Mouse (Mus musculus) stomach, embryonic 14.5 days (tissue): Measurements from ENCODE around the gene Dtnb. TPM values are rescaled to one million over a fixed set of nuclear protein-coding genes. Genes with fewer than 3 reads are reported as not detected.

Experiments
- ATAC-seq: fragments of 200-750 bp; cut with Nextera tagmentation; 2 replicates; pipeline ENCODE4 v1.8.0; 2017; ENCODE audit warnings: low read depth, moderate TSS enrichment; ENCODE audit not compliant: insufficient number of reproducible peaks, insufficient read depth, low FRiP score
- H3K27ac ChIP-seq: fragments of 300-500 bp; sonication (generic); 2 replicates; pipeline ENCODE4 v1.5.1; 2014; ENCODE audit warnings: mild to moderate bottlenecking, low read length, moderate library complexity, mixed read lengths
- H3K27me3 ChIP-seq: fragments of 300-500 bp; sonication (generic); 2 replicates; pipeline ENCODE4 v1.6.1; 2014; ENCODE audit warnings: low read length, control low read depth, mixed read lengths; ENCODE audit not compliant: control insufficient read depth, insufficient read depth
- H3K36me3 ChIP-seq: fragments of 300-500 bp; sonication (generic); 2 replicates; pipeline ENCODE4 v1.6.1; 2014; ENCODE audit warnings: mild to moderate bottlenecking, control low read depth, low read length, moderate library complexity, mixed read lengths; ENCODE audit not compliant: control insufficient read depth, insufficient read depth
- H3K4me1 ChIP-seq: fragments of 300-500 bp; sonication (generic); 2 replicates; pipeline ENCODE4 v1.6.1; 2014; ENCODE audit warnings: low read length, control low read depth, mixed read lengths; ENCODE audit not compliant: control insufficient read depth, insufficient read depth
- H3K4me2 ChIP-seq: fragments of 300-500 bp; sonication (generic); replicated peaks from 2 replicates; pipeline ENCODE4 v1.6.1; 2014; ENCODE audit warnings: low read depth, low read length, control low read depth
- H3K4me3 ChIP-seq: fragments of 300-500 bp; sonication (generic); 2 replicates; pipeline ENCODE4 v1.5.1; 2014; ENCODE audit warnings: low read depth, low read length, control low read depth
- H3K9ac ChIP-seq: fragments of 300-500 bp; sonication (generic); replicated peaks from 2 replicates; pipeline ENCODE4 v1.6.1; 2014; ENCODE audit warnings: low read depth, mild to moderate bottlenecking, control low read depth, low read length, moderate library complexity, mixed read lengths
- H3K9me3 ChIP-seq: fragments of 300-500 bp; sonication (generic); 2 replicates; pipeline ENCODE4 v1.6.1; 2016; ENCODE audit warnings: low read depth, low read length, control low read depth; ENCODE audit not compliant: control insufficient read depth
- WGBS: fragments of 180-500 bp; shearing (Covaris S2); extraction: QIAGEN DNeasy Blood & Tissue Kit; methylation state at CpG from one replicate; pipeline ENCODE4 v1.1.7; 2014; 5-methylcytosine and 5-hydroxymethylcytosine counted together
- polyA plus RNA-seq: library from polyadenylated mRNA; unstranded; fragments of >200 nt; fragmentation: Nextera tagmentation; extraction: Ambion mirVana; gene quantifications from 2 replicates; pipeline ENCODE4 v1.2.1, GENCODE M21; 2014

Dtnb gene
- polyA plus RNA-seq, 1 experiment from 2014 or later, result 36.1 TPM

DNA sequence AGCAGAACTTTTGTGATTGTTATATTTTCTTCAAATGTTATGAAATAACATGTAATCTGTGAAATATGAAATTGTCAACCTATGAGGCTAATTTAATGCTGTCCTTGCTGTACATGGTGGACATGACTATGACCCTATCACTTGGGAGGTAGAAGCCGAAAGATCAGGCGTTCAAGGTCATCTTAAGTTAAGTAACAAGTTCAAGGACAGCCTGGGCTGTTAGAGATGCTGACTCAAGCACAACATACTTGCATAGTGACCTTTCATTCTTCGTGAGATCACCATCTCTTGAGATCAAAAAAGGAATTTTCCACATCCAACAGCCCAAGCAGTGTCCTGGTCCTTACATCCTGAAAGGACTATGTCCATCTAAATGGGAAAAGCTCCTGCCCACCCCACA is 184.0 kb downstream of the Dtnb start:
- Histone ChIP-seq H3K4me3 (no peak overlapping the region), H3K9me3 (no peaks in the 10 kb centered on the region), H3K27me3 (no peaks in the 10 kb centered on the region), H3K4me1 (peaks cover 9% of the 10 kb centered on the region), H3K4me2 (no peak overlapping the region), H3K9ac (no peak overlapping the region), H3K36me3 (peaks cover 3% of the 10 kb centered on the region; the same call in 1 of the 2 replicates), H3K27ac (no peak overlapping the region)
- WGBS, result 89% methylated on average over 3 of the region's 3 CpGs
- ATAC-seq, result no peak

DNA sequence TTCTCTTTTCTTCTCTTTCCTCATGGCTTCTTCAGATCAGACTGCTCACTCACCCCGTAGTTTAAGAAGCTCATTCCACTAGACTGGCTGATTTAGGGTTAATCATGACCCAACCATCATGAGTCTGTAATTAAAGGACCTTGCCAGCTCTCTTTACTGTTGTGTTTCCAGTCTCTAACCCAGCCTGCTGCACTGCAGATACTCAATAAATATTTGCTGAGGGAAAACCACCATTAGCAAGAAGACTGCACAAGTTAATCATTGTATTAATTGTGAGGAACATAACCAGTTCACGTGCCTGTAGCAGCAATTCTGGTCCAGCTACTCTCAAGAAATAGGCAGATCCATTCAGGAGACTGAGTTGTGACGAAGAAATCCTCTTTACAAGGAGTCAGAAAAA is 185.9 kb downstream of the Dtnb start:
- peaks cover 9% of the 10 kb centered on the region for H3K4me1 ChIP-seq
- H3K4me3 ChIP-seq, result no peak overlapping the region
- no peaks in the 10 kb centered on the region for H3K27me3 ChIP-seq
- peak; percentile 78 for ATAC-seq
- no peaks in the 10 kb centered on the region for H3K9me3 ChIP-seq
- no peak overlapping the region for H3K9ac ChIP-seq
- H3K4me2 ChIP-seq, result no peak overlapping the region
- H3K36me3 ChIP-seq, result no peaks in the 10 kb centered on the region
- WGBS, result 65% methylated on average over 3 of the region's 3 CpGs
- peak overlapping the region; percentile 66; the same call in 1 of the 2 replicates for H3K27ac ChIP-seq

DNA sequence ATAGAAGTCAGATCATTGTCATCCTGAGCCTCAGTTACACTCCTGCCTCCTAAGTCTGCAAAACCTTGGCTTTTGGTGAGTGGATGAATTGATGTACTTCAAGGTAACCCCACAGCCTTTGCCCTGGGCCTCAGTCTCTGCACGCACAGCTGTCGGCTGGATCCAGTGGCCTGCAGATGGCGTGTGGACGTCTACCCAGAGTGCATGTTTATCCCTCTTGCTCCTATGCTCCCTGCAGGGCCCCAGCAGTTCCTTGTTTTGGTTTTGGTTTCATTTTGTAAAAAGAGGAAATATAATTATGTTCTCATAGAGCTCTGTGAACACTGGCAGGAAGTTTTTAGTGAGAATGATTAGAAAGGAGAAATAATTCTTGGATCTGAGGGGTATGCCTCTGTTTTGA is 187.2 kb downstream of the Dtnb start:
- ATAC-seq, result peak; percentile 70; the same call in 1 of the 2 replicates
- Histone ChIP-seq H3K9me3 (no peaks in the 10 kb centered on the region), H3K36me3 (no peaks in the 10 kb centered on the region), H3K4me2 (no peak overlapping the region), H3K4me3 (no peak overlapping the region), H3K9ac (no peak overlapping the region), H3K27me3 (no peaks in the 10 kb centered on the region), H3K27ac (peak overlapping the region; percentile 40; the same call in 1 of the 2 replicates), H3K4me1 (peaks cover 9% of the 10 kb centered on the region)
- 26% methylated on average over 4 of the region's 4 CpGs for WGBS

DNA sequence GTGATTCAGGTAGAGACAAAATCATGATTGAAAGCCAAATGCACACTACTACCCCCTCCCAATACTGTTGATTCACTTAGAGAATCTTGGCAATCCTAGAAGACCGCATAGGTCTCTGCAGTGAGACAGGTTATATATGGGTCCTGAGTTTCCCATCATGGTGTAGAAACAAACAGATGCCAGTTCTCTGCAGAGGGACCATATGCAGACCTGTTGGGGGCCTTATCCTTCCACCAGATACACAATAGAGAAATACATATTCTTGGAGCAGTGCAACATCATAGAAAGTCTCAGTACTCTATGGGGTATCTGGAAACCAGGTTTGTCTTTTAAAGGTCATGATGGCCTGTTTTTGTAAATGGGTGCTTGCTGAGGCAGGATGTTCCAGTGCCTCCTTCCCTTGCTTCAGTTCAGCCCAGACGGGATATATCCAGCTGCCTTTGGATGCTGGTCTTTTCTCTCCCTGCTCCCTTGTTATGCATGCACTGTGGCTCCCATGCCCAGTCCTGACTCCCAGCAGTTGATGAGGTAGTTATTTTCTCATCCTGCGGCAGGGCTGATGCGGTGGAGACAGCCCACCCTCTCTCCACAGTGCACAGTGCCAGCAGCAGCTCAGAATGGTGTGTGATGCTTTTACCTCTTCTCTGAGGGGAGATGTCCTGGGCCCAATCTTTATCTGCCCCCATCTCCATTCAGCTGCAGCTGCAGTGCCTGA is 188.9 kb downstream of the Dtnb start:
- 76% methylated on average over 4 of the region's 4 CpGs for WGBS
- Histone ChIP-seq H3K9ac (no peak overlapping the region), H3K4me3 (no peak overlapping the region)

DNA sequence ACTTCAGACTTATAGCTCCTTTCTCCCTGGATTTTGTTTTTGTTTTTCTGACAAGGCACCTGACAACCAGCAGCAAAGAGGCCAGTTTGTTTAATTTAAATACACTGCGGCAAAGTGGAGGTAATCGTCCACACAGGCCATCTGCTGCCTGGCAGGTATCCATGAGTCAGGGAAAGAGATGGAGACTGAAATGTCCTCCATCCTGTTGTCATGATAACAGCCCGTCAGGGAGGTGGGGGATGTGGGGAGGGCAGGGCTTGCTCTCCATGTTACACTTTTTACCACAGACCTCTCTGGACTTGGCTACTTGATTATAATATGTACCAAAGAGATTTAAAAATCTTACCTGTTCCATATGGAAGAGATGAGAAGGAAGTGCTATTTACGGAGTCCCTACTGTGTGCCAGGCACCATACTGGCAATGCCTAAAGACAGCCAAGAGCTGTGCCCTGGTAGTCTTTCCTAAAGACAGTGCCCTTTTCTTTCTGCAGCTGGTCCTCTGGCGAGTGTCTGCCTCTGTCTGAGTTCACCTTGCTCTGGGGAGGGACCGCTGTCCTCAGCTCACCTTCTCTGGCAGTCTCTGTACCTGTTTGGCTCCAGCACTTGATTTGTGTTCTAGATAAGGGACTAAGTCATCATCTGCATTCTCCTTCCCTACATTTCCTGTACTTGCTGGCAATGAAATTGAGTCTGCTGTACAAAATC is 189.6 kb downstream of the Dtnb start:
- ATAC-seq, result no peak
- no peak overlapping the region for H3K4me3 ChIP-seq
- H3K9ac ChIP-seq, result no peak overlapping the region
- no peaks in the 10 kb centered on the region for H3K27me3 ChIP-seq
- H3K9me3 ChIP-seq, result no peaks in the 10 kb centered on the region
- H3K4me2 ChIP-seq, result no peak overlapping the region
- H3K27ac ChIP-seq, result peak overlapping the region; percentile 6; the same call in 1 of the 2 replicates
- WGBS, result 61% methylated on average over 6 of the region's 6 CpGs
- H3K36me3 ChIP-seq, result no peaks in the 10 kb centered on the region
- H3K4me1 ChIP-seq, result peaks cover 9% of the 10 kb centered on the region

More for the DNA sequence above, 188.9 kb downstream of the Dtnb start:
- H3K4me1 ChIP-seq, result peaks cover 9% of the 10 kb centered on the region
- H3K4me2 ChIP-seq, result no peak overlapping the region
- no peaks in the 10 kb centered on the region for H3K36me3 ChIP-seq
- H3K9me3 ChIP-seq, result no peaks in the 10 kb centered on the region
- H3K27ac ChIP-seq, result no peak overlapping the region
- peak; percentile 26; the same call in 1 of the 2 replicates for ATAC-seq
- H3K27me3 ChIP-seq, result no peaks in the 10 kb centered on the region

DNA sequence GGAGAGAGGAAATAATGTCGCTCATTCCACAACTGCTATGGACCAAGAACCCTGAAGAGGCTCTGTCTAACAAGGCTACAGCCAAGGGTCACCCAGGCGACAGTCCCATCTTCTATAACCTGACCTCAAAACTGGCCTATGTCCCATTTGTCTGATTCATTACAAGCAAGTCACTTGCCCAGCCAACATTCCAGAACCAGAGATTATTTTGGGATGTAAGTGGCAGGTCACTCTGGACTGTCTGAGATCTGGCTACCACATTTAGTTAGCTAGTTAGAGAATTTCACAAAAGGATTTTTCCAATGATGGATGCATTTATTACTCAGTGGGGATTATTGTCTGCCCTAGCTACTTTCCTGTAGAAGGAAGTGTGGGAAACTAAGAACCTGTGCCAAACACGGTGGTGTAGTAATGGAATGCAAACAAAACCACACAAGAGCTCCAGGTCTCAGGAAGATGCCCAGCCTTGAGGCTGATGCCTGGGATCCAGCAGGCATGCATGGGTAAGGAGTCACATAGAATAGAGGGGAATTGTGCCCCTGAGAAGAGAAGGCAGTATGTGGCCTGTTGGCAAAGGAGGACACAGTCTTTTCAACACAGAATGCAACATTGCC is 192.1 kb downstream of the Dtnb start:
- 61% methylated on average over 3 of the region's 3 CpGs for WGBS
- H3K4me3 ChIP-seq, result no peak overlapping the region
- H3K27me3 ChIP-seq, result no peaks in the 10 kb centered on the region
- H3K36me3 ChIP-seq, result no peaks in the 10 kb centered on the region
- peaks cover 1% of the 10 kb centered on the region; the same call in 1 of the 2 replicates for H3K4me1 ChIP-seq
- no peak for ATAC-seq
- H3K9me3 ChIP-seq, result no peaks in the 10 kb centered on the region
- H3K27ac ChIP-seq, result no peak overlapping the region
- H3K9ac ChIP-seq, result no peak overlapping the region
- H3K4me2 ChIP-seq, result no peak overlapping the region

DNA sequence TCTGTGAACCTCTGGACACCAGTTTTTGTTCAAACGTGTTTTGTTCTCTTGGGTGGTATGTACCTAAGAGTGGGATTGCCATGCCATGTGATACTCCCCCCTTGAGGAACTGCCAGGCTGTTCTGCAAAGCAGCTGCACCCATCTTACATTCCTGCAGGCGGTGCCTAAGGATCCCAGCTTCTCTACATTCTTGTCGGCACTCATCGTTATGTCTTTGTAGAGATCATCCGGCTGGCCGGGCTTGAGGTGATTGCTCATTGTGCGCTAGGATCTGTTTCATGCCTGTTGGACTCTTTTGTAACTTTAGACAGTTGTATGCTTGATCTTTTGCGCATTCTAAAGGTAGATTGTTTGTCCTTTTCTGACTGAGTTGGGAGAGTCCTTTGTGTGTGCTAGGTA is 195.2 kb downstream of the Dtnb start:
- no peaks in the 10 kb centered on the region for H3K4me1 ChIP-seq
- H3K9ac ChIP-seq, result no peak overlapping the region
- H3K27me3 ChIP-seq, result no peaks in the 10 kb centered on the region
- no peak overlapping the region for H3K27ac ChIP-seq
- H3K4me2 ChIP-seq, result no peak overlapping the region
- no peaks in the 10 kb centered on the region for H3K9me3 ChIP-seq
- no peak overlapping the region for H3K4me3 ChIP-seq
- no peak for ATAC-seq
- no peaks in the 10 kb centered on the region for H3K36me3 ChIP-seq
- WGBS, result 65% methylated on average over 8 of the region's 8 CpGs

DNA sequence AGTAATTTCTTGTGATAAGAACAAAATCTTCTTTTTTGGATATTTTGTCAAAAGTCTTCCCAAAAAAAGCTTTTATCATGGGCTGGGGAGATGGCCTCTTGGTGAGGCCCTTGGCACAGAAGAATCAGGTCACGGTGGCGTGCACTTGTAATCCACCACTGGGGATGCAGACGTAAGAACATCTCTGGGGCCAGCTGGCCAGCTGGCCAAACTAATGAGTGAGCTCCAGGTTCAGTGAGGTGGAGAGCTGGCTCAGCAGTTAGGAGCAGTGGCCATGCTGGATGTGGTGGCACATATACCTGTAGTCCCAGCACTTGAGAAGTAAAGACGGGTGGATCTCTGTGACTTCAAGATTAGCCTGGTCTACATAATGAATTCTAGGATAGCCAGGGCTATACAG is 196.2 kb downstream of the Dtnb start:
- H3K9ac ChIP-seq, result no peak overlapping the region
- 91% methylated on average over 4 of the region's 4 CpGs for WGBS
- no peaks in the 10 kb centered on the region for H3K4me1 ChIP-seq
- H3K27ac ChIP-seq, result no peak overlapping the region
- no peaks in the 10 kb centered on the region; the same call in 1 of the 2 replicates for H3K36me3 ChIP-seq
- H3K4me3 ChIP-seq, result no peak overlapping the region
- no peaks in the 10 kb centered on the region for H3K9me3 ChIP-seq
- no peak for ATAC-seq
- no peaks in the 10 kb centered on the region for H3K27me3 ChIP-seq
- H3K4me2 ChIP-seq, result no peak overlapping the region
